Mouse (Mus musculus): Measurements from ENCODE around the gene Slc16a3. TPM values are rescaled to one million over a fixed set of nuclear protein-coding genes. Genes with fewer than 3 reads are reported as not detected.

The Slc16a3 gene
- polyA plus RNA-seq, 1 experiment from 2014 or later: 92.3 TPM

DNA sequence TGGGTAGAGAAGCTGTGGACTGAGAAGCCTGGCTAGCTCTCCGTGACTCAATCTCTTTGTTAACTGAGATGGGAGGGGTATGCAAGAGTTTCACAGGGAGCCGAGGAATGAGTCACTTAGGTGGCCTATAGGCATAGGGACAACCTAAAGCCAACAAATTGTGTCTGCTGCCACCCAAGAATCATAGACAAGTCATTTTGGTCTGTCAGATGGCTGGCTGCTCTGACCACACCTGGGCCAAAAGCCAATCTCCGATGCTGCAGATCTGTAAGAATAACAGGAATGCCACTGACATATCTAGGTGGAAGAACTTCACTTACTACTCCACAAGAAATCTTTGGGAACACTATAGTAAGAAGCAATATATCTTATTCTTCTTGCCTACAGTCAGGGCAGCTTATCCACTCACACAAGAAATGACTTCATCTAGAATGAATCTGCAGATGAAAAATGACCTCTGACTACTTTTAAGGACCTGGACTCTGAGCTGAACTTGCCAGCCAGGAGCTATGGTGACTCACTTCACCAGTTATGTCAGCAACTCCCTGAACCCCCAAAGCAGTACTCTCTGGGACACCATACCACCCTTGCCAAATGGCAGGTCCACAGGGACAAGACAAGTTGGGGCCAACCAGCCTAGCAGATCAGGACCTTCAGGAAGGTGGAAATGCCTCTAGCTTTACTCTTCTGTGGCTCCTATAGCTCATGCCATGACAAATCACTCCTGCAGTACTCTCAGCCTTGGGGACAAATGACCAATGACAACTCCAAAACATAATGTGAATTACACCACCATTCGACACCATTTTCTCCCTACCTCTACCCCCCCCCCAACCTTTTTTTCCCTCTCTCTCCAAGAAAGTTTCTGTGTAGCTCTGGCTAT, 36.4 kb downstream of the Slc16a3 start:
- peaks cover 18% of the 10 kb centered on the region for H3K4me1 ChIP-seq
- H3K9me3 ChIP-seq: no peaks in the 10 kb centered on the region
- H3K4me2 ChIP-seq: no peak overlapping the region
- no peak for ATAC-seq (ENCODE audit: insufficient number of reproducible peaks, low FRiP score, low TSS enrichment, low read depth)
- H3K4me3 ChIP-seq: no peak overlapping the region
- H3K9ac ChIP-seq: no peak overlapping the region
- peaks cover 60% of the 10 kb centered on the region for H3K36me3 ChIP-seq
- 76% methylated on average over 4 of the region's 4 CpGs for WGBS
- no peak overlapping the region for H3K27ac ChIP-seq
- no peaks in the 10 kb centered on the region for H3K27me3 ChIP-seq

GRCm38 (mm10) chr11:120987608-120988007, 39.3 kb downstream of the Slc16a3 start:
- 89% methylated on average over 3 of the region's 3 CpGs for WGBS
- ATAC-seq (ENCODE audit: insufficient number of reproducible peaks, low FRiP score, low TSS enrichment, low read depth): no peak
- Histone ChIP-seq H3K4me1 (peaks cover 31% of the 10 kb centered on the region), H3K9me3 (no peaks in the 10 kb centered on the region), H3K4me2 (no peak overlapping the region), H3K27ac (no peak overlapping the region), H3K36me3 (peaks cover 36% of the 10 kb centered on the region), H3K9ac (no peak overlapping the region), H3K27me3 (no peaks in the 10 kb centered on the region), H3K4me3 (no peak overlapping the region)

DNA sequence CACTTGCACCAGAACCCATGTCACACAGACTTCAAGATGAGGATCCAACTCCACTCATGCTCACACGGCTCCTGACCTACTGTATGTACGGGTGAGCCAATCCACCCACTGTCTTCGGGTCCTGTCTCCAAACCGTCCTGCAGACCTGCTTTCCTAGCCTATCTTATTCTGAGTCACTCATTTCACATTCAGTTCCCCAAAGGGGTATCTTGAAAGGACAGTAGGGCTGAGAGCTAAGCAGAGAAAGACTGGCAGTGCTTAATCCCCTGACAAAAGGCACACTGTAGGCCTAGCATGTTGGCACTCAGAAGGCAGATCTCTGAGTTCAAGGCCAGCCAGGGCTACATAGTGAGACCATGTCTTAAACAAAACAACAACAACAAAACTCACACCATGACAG, 40.1 kb downstream of the Slc16a3 start:
- Histone ChIP-seq H3K9ac (no peak overlapping the region), H3K27me3 (no peaks in the 10 kb centered on the region), H3K9me3 (no peaks in the 10 kb centered on the region), H3K27ac (no peak overlapping the region), H3K4me3 (no peak overlapping the region), H3K36me3 (peaks cover 28% of the 10 kb centered on the region), H3K4me1 (peaks cover 34% of the 10 kb centered on the region), H3K4me2 (no peak overlapping the region)
- WGBS: 74% methylated on average over 4 of the region's 4 CpGs
- ATAC-seq (ENCODE audit: insufficient number of reproducible peaks, low FRiP score, low TSS enrichment, low read depth): no peak

DNA sequence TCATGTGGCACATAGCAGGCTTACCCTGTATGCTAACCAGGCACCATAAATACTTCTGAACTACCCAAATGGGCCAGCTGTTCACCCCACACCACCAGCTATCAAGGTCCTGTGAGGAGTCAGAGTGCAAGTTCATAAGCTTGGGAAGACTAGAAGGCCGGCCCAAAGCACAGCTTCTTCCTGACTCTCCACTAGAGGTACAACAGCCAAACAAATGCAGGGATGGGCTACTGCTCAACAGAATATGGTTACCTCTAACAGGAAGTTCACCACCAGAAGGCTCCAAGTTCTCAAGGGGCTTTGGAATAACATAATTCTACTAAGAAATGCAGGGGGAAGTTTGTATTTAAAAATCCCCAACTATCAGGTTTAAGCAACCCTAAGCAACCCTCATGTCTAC, 41.2 kb downstream of the Slc16a3 start:
- Histone ChIP-seq H3K9me3 (no peaks in the 10 kb centered on the region), H3K27me3 (no peaks in the 10 kb centered on the region), H3K36me3 (peaks cover 20% of the 10 kb centered on the region), H3K9ac (peak overlapping the region; percentile 99), H3K4me1 (peaks cover 39% of the 10 kb centered on the region), H3K4me3 (peak overlapping the region; percentile 100), H3K27ac (peak overlapping the region; percentile 94), H3K4me2 (peak overlapping the region; percentile 79)
- WGBS: 31% methylated on average over 1 of the region's 1 CpGs
- no peak for ATAC-seq (ENCODE audit: insufficient number of reproducible peaks, low FRiP score, low TSS enrichment, low read depth)

DNA sequence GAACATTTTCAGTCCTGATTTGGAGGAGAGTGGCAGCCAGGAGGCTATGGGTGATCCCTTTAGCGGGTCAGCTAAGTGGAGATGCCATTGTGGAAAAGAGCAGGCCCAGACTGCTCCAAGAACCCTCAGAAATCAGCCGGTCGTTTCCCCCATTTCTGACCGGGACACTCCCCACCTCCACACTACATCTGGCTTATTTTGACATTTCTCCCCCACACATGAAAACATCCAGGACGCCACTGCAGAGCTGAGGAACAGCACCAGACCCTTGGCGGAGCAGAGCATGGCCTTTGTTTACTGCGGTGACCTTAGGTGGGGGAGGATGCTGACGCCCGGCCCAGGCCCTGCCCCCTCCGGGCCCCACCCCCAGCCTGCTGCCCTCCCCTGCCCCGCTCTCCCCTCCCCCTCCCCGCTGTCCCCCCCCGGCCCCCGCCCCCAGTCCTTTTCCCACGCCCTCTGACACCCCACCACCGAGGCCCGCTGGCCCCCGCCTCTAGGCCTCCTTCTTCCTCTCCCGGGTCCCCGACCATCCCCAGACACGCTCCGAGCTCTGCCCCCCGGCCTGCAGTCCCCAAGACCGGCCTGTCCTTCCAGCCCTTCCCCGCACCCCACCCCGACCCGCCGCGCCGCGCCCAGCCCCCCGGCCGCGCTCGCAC, 42.0 kb downstream of the Slc16a3 start:
- 2% methylated on average over 23 of the region's 35 CpGs for WGBS
- H3K4me1 ChIP-seq: peaks cover 39% of the 10 kb centered on the region
- H3K4me2 ChIP-seq: peak overlapping the region; percentile 79
- no peak for ATAC-seq (ENCODE audit: insufficient number of reproducible peaks, low FRiP score, low TSS enrichment, low read depth)
- H3K9ac ChIP-seq: peak overlapping the region; percentile 99
- peak overlapping the region; percentile 94 for H3K27ac ChIP-seq
- H3K36me3 ChIP-seq: peaks cover 20% of the 10 kb centered on the region
- H3K4me3 ChIP-seq: peak overlapping the region; percentile 100
- H3K27me3 ChIP-seq: no peaks in the 10 kb centered on the region
- H3K9me3 ChIP-seq: no peaks in the 10 kb centered on the region

GRCm38 (mm10) chr11:120990951-120991526, 42.8 kb downstream of the Slc16a3 start, which contains the start of gene Csnk1d:
Gene Csnk1d, minus strand, starts transcription at chr11:120991330.
- H3K27me3 ChIP-seq: no peaks in the 10 kb centered on the region
- H3K27ac ChIP-seq: peak within 1 kb of the TSS; percentile 94
- peak; percentile 87 for ATAC-seq (ENCODE audit: insufficient number of reproducible peaks, low FRiP score, low TSS enrichment, low read depth)
- no peaks in the 10 kb centered on the region for H3K9me3 ChIP-seq
- H3K4me1 ChIP-seq: peaks cover 39% of the 10 kb centered on the region
- H3K4me3 ChIP-seq: peak within 1 kb of the TSS; percentile 100
- H3K36me3 ChIP-seq: peaks cover 14% of the 10 kb centered on the region
- peak within 1 kb of the TSS; percentile 99 for H3K9ac ChIP-seq
- WGBS: under 1% methylated on average over 58 of the region's 59 CpGs
- H3K4me2 ChIP-seq: peak within 1 kb of the TSS; percentile 79

DNA sequence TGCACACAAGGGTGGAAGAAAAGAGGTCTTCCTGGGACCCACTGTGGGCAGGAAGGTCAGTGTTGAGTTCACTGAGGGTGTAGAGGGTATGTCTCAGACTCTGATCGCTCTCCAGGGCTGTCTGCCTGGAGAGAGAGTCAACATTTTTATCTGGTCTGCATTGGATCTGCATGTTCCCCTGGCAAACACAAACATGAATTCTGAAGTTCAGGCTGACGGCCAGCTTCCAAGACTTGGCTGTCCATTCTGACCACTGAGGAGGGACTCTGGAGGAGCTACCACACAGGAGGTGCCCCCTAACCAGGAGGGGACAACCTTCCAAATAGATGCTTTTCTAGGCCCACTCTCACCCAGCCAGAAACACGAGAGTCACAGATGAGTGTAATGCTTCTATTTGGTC, 43.5 kb downstream of the Slc16a3 start:
- no peaks in the 10 kb centered on the region for H3K27me3 ChIP-seq
- peak overlapping the region; percentile 100 for H3K4me3 ChIP-seq
- ATAC-seq (ENCODE audit: insufficient number of reproducible peaks, low FRiP score, low TSS enrichment, low read depth): no peak
- WGBS: 67% methylated on average over 3 of the region's 3 CpGs
- peak overlapping the region; percentile 79 for H3K4me2 ChIP-seq
- peaks cover 39% of the 10 kb centered on the region for H3K4me1 ChIP-seq
- no peaks in the 10 kb centered on the region for H3K9me3 ChIP-seq
- peak overlapping the region; percentile 94; the same call in 1 of the 2 replicates for H3K27ac ChIP-seq
- H3K9ac ChIP-seq: peak overlapping the region; percentile 99
- peaks cover 7% of the 10 kb centered on the region; the same call in 1 of the 2 replicates for H3K36me3 ChIP-seq

GRCm38 (mm10) chr11:120993080-120993479, 44.8 kb downstream of the Slc16a3 start:
- H3K4me3 ChIP-seq: no peak overlapping the region
- WGBS: 95% methylated on average over 3 of the region's 3 CpGs
- H3K27ac ChIP-seq: no peak overlapping the region
- H3K36me3 ChIP-seq: no peaks in the 10 kb centered on the region
- no peak for ATAC-seq (ENCODE audit: insufficient number of reproducible peaks, low FRiP score, low TSS enrichment, low read depth)
- no peaks in the 10 kb centered on the region for H3K9me3 ChIP-seq
- H3K27me3 ChIP-seq: no peaks in the 10 kb centered on the region
- H3K4me1 ChIP-seq: peaks cover 39% of the 10 kb centered on the region
- H3K4me2 ChIP-seq: no peak overlapping the region
- no peak overlapping the region for H3K9ac ChIP-seq

DNA sequence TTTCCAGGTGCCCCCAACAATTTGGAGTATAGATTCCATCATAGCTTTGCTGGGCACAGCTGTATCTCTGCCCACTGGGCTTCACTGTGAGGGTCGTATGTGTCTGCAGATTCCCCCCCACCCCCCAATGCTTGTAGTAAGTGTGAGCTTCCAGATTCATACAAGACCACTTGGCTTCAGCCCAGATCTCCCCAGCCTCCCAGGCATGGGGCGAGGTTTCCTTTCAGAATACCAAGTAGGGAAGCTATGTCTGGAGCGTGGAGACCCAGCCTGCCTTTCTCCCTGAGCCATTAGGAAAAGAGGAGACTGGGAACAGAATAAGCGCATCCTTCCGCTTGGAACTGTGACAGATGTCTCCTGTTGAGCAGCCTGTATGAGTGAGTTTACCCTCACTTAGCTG, 45.3 kb downstream of the Slc16a3 start:
- H3K4me3 ChIP-seq: no peak overlapping the region
- no peaks in the 10 kb centered on the region for H3K9me3 ChIP-seq
- no peak for ATAC-seq (ENCODE audit: insufficient number of reproducible peaks, low FRiP score, low TSS enrichment, low read depth)
- H3K27me3 ChIP-seq: no peaks in the 10 kb centered on the region
- WGBS: 78% methylated on average over 5 of the region's 5 CpGs
- H3K27ac ChIP-seq: no peak overlapping the region
- no peak overlapping the region for H3K4me2 ChIP-seq
- H3K4me1 ChIP-seq: peaks cover 35% of the 10 kb centered on the region
- H3K9ac ChIP-seq: no peak overlapping the region
- no peaks in the 10 kb centered on the region for H3K36me3 ChIP-seq

DNA sequence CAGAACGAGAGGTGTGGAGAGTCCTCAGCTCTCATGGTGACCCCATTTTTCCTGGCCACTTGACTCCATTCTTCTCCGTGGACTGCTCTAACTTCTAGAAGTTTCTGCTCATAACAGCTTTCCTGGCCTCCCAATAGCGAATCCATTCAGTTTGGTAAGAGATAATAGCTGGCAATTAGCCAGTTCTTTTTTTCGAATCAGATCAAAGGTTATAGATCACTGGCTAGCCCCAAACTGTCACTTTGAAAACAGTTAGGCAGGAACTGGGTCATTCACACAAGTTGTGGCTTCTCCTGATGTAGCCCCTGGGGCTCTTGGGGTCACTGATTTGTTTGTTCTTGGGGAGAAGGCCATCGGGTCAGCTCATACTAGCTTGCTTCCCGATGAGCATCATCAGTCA, 46.5 kb downstream of the Slc16a3 start:
- Histone ChIP-seq H3K4me3 (no peak overlapping the region), H3K9me3 (no peaks in the 10 kb centered on the region), H3K9ac (no peak overlapping the region), H3K36me3 (no peaks in the 10 kb centered on the region), H3K4me2 (no peak overlapping the region), H3K4me1 (peaks cover 23% of the 10 kb centered on the region), H3K27ac (no peak overlapping the region), H3K27me3 (no peaks in the 10 kb centered on the region)
- 84% methylated on average over 6 of the region's 6 CpGs for WGBS
- no peak for ATAC-seq (ENCODE audit: insufficient number of reproducible peaks, low FRiP score, low TSS enrichment, low read depth)

DNA sequence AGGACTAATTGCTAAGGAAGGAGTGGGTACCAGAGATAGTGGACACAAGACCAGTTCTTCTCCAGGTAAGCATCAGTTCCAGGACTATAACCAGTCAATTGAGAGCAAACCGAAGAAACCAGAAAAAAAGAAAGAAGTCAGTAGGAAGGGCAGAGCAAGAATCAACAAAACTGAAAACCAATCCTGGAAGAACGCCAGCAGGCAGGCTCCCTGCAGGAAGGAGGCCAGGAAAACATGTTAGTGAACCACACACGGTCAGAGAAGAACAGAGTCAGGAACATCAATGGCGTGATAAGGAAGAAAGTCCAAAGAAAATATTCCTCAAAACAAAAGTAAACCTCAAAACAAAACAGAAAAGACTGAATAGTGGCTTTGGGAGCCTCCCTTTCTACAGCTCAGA, 53.7 kb downstream of the Slc16a3 start:
- no peak overlapping the region for H3K9ac ChIP-seq
- no peaks in the 10 kb centered on the region for H3K27me3 ChIP-seq
- no peak overlapping the region for H3K4me2 ChIP-seq
- no peak overlapping the region for H3K27ac ChIP-seq
- no peak overlapping the region for H3K4me3 ChIP-seq
- WGBS: 42% methylated on average over 4 of the region's 4 CpGs
- no peaks in the 10 kb centered on the region for H3K9me3 ChIP-seq
- no peaks in the 10 kb centered on the region for H3K36me3 ChIP-seq
- H3K4me1 ChIP-seq: peaks cover 6% of the 10 kb centered on the region; the same call in 1 of the 2 replicates
- no peak for ATAC-seq (ENCODE audit: insufficient number of reproducible peaks, low FRiP score, low TSS enrichment, low read depth)

DNA sequence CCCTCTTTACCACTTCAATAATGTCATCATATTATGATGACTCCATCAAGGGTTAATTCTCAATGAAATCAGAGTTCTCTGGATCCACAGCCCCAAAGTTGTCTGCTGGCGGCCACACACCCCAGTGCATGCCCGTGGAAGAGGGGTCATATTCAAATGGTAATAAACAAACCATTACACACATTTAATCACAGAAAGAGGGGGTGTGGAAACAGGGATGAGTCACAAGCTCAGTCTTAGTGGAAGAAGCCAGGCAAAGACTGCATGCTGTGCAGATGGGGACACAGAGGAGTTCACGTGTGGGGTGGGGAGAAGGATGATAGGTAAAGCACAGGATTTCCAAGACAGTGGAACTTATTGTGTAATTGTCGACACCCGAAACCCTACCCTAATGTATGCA, 56.0 kb downstream of the Slc16a3 start:
- Histone ChIP-seq H3K27me3 (no peaks in the 10 kb centered on the region), H3K9ac (no peak overlapping the region), H3K4me2 (no peak overlapping the region), H3K36me3 (no peaks in the 10 kb centered on the region), H3K4me3 (no peak overlapping the region), H3K27ac (no peak overlapping the region), H3K9me3 (no peaks in the 10 kb centered on the region), H3K4me1 (peaks cover 6% of the 10 kb centered on the region; the same call in 1 of the 2 replicates)
- no peak for ATAC-seq (ENCODE audit: insufficient number of reproducible peaks, low FRiP score, low TSS enrichment, low read depth)
- WGBS: 56% methylated on average over 5 of the region's 5 CpGs
